Mouse (Mus musculus): ENCODE data around the gene Zfp961. TPM values are rescaled to one million over a fixed set of nuclear protein-coding genes. Genes with fewer than 3 reads are reported as not detected.
A peak's percentile ranks its signal among the peaks of the same experiment; 100 is the strongest.

The Zfp961 gene
- total and polyA plus RNA-seq, 3 experiments = 5.9 to 21.4 (median 14.9) TPM

DNA sequence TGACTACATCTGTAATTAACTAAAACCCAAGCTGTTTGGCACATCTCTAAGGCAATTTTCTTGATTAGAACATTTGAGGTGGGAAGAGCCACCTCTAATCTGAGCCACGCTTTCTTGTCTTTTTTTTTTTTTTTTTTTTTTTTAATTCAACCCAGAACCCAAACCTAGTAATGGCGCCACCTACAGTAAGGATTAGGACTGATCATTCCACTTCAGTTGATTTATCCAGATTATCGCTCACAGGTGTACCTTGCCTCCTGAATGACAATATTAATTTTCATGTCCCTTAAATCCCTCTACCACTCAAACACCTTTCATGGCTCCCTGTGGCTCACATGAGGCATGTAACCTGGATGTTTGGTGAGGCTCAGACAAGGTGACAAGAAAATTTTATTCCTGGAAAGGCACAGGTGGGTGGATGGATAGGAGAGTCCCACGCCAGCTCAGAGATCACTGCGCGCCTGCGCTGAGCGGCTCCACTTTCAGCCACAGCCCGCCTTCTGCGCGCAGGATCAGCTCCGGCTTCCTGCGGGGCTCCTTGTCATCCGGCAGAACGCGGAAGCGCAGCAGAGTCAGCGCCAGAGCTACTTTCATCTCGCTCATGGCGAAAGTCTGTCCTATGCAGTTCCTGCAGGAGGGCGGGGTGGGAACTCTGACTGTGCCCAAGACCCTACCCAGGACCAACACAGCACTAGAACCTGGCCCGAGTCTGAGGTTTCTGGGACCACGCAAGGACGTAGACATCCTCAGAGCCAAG lies 37.5 kb downstream of the Zfp961 start:
- Histone ChIP-seq H3K27ac (ENCODE audit: insufficient read depth, low read depth) (no peak overlapping the region), H3K79me2 (replicated peaks; ENCODE audit: control insufficient read depth, extremely low read depth, insufficient read depth, poor library complexity, severe bottlenecking) (no peaks in the 10 kb centered on the region), H3K36me3 (replicated peaks in 1 of 2; ENCODE audit: control insufficient read depth in 1 of 2, insufficient read depth in 1 of 2, low read length in 1 of 2) (peaks cover 0 to 40% of the 10 kb centered on the region in 2 experiments), H3K27me3 (replicated peaks) (no peaks in the 10 kb centered on the region), H3K4me3 (replicated peaks in 1 of 3; ENCODE audit: low read depth in 2 of 3, low read length in 2 of 3, poor library complexity in 1 of 3) (no peak overlapping the region), H3K4me1 (ENCODE audit: control insufficient read depth in 1 of 2, insufficient read depth in 2 of 2) (peaks cover 6 to 19% of the 10 kb centered on the region in 2 experiments), H3K9ac (ENCODE audit: insufficient read depth, low read depth) (no peak overlapping the region), H3K4me2 (ENCODE audit: insufficient read depth, low read depth, poor library complexity, severe bottlenecking) (no peak overlapping the region), H3K9me3 (replicated peaks; ENCODE audit: low read length) (no peaks in the 10 kb centered on the region)
- dilution Hi-C loops (cut with MboI; ENCODE audit: extremely low pct_ligation_motif_present, extremely low pct_unique_long_range_greater_than_20kb, low sequenced_read_pairs) (no loop called here), in situ Hi-C loops (cut with MboI; ENCODE audit: low pct_ligation_motif_present, low pct_unique_long_range_greater_than_20kb, low sequenced_read_pairs) (loop anchor here (5.0 kb wide), 1 partner anchor 81 kb away; the partner anchor contains the start of genes Zfp617 and Zfp882)
- DNase-seq (ENCODE audit: extremely low read depth) = no peak
- TF ChIP-seq MAX (IDR thresholded peaks at IDR 0.05; ENCODE audit: low read length) (no peak), CTCF (conservative IDR thresholded peaks at IDR 0.05 in 1 of 2, IDR thresholded peaks at IDR 0.05 in 1 of 2; ENCODE audit: low read depth in 2 of 2, low read length in 2 of 2) (peak in 1 of 2 experiments; percentile 42; a peak in 2 of 4 replicates), PAX5 (IDR thresholded peaks at IDR 0.05; ENCODE audit: low read length) (no peak), USF2 (conservative IDR thresholded peaks at IDR 0.05; ENCODE audit: low read depth, low read length) (no peak), BHLHE40 (IDR thresholded peaks at IDR 0.05; ENCODE audit: low read depth, low read length) (no peak), CHD2 (IDR thresholded peaks at IDR 0.05; ENCODE audit: low read length) (no peak), TCF12 (IDR thresholded peaks at IDR 0.05; ENCODE audit: low read depth, low read length) (no peak), KAT2A (IDR thresholded peaks at IDR 0.05; ENCODE audit: insufficient replicate concordance, low read length) (no peak), TBP (conservative IDR thresholded peaks at IDR 0.05; ENCODE audit: low read depth, low read length) (no peak), IRF4 (IDR thresholded peaks at IDR 0.05; ENCODE audit: low read depth, low read length) (no peak), ZNF384 (IDR thresholded peaks at IDR 0.05; ENCODE audit: low read depth, low read length) (peak; percentile 94), USF1 (IDR thresholded peaks at IDR 0.05; ENCODE audit: low read depth, low read length) (no peak)

DNA sequence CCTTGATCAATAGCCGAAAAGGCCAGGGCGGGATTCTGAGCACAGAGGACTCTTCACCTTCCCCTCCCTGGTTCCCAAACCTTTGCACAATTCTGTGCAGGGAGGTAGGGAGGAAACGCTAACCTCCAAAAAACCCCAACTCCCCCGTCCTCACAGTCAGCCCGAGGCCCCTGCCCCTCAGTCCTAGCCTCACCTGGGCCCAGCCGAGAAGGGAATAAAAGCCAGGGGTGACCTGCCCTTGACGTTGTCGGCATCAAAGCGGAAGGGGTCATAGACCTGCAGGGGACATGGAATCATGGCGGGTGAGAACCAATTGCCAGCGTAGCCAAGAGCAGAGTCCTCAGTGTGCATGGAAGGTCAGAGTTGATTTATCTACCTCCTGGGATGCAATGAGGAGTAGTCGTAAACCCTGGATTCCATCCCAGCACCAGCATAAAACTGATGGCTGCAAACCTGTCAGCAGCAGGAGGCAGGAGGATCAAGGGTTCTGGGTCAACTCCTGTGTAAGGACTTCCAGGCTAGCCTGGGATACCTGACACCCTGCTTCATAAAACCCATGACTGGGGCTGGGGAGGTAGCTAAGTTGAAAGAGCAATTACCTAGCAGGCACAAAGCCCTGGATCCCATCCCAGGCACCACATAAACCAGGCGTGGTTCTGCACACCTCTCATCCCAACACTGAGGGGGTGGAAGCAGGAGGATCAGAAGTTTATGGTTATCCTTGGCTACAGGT lies 38.2 kb downstream of the Zfp961 start:
- Histone ChIP-seq H3K36me3 (replicated peaks in 1 of 2; ENCODE audit: control insufficient read depth in 1 of 2, insufficient read depth in 1 of 2, low read length in 1 of 2) (peaks cover 0 to 45% of the 10 kb centered on the region in 2 experiments), H3K9ac (ENCODE audit: insufficient read depth, low read depth) (no peak overlapping the region), H3K9me3 (replicated peaks; ENCODE audit: low read length) (no peaks in the 10 kb centered on the region), H3K27me3 (replicated peaks) (no peaks in the 10 kb centered on the region), H3K4me2 (ENCODE audit: insufficient read depth, low read depth, poor library complexity, severe bottlenecking) (no peak overlapping the region), H3K79me2 (replicated peaks; ENCODE audit: control insufficient read depth, extremely low read depth, insufficient read depth, poor library complexity, severe bottlenecking) (no peaks in the 10 kb centered on the region), H3K4me3 (replicated peaks in 1 of 3; ENCODE audit: low read depth in 2 of 3, low read length in 2 of 3, poor library complexity in 1 of 3) (no peak overlapping the region), H3K27ac (ENCODE audit: insufficient read depth, low read depth) (no peak overlapping the region), H3K4me1 (ENCODE audit: control insufficient read depth in 1 of 2, insufficient read depth in 2 of 2) (peaks cover 6 to 19% of the 10 kb centered on the region in 2 experiments)
- TF ChIP-seq NELFE (IDR thresholded peaks at IDR 0.05; ENCODE audit: low read depth, low read length) = no peak
- TF ChIP-seq GABPA (IDR thresholded peaks at IDR 0.05; ENCODE audit: insufficient replicate concordance, low read depth, low read length) = no peak
- TF ChIP-seq RAD21 (IDR thresholded peaks at IDR 0.05; ENCODE audit: low read depth, low read length) = no peak
- no peak for TF ChIP-seq EP300 (IDR thresholded peaks at IDR 0.05; ENCODE audit: low read length)
- no peak for TF ChIP-seq IRF4 (IDR thresholded peaks at IDR 0.05; ENCODE audit: low read depth, low read length)
- TF ChIP-seq TCF12 (IDR thresholded peaks at IDR 0.05; ENCODE audit: low read depth, low read length) = no peak
- no peak for TF ChIP-seq PAX5 (IDR thresholded peaks at IDR 0.05; ENCODE audit: low read length)
- no peak for TF ChIP-seq TBP (conservative IDR thresholded peaks at IDR 0.05; ENCODE audit: low read depth, low read length)
- TF ChIP-seq RCOR1 (conservative IDR thresholded peaks at IDR 0.05; ENCODE audit: low read depth, low read length) = no peak
- no peak for TF ChIP-seq CHD1 (IDR thresholded peaks at IDR 0.05; ENCODE audit: low read depth, low read length)
- dilution Hi-C loops (cut with MboI; ENCODE audit: extremely low pct_ligation_motif_present, extremely low pct_unique_long_range_greater_than_20kb, low sequenced_read_pairs) (no loop called here), in situ Hi-C loops (cut with MboI; ENCODE audit: low pct_ligation_motif_present, low pct_unique_long_range_greater_than_20kb, low sequenced_read_pairs) (loop anchor here (5.0 kb wide), 1 partner anchor 82 kb away; the partner anchor contains the start of genes Zfp617 and Zfp882)
- no peak for DNase-seq (ENCODE audit: extremely low read depth)

All from CH12.LX (cell line).